23 mouse cellular contexts compared by ENCODE assay signal in the genomic region with DNA sequence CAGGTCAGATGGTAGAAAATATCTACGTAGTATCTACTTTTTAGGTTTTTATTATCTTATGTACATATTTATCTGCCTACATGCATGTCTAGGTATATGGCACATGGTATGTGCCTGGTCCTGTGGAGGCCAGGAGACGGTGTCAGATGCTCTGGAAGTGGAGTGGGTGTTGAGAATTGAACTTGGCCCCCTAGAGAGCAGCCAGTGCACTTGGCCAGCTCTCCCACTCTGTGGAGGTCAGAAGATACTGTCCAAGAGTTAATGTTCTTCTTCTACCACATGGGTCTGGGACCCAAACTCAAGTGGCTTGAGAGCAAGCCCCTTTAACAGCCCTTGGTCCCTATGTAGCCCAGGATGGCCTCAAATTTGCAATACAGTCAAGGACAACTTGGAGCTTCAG. TPM values are rescaled to one million over a fixed set of nuclear protein-coding genes. Genes with fewer than 3 reads are reported as not detected.
DNase-seq lines count a peak whose midpoint lies in the region; ATAC-seq and TF ChIP-seq lines count a peak whose summit lies in the region.
"Had no signal": no experiment of that assay in that cellular context is flagged by ENCODE, and none has a peak within 500 bp of the region (broad histone marks: within the 10 kb centered on the region; RNA-seq: fewer than 3 reads in every experiment).

No protein-coding gene starts in this region.

- H3K4me2 ChIP-seq in embryonic facial prominence, embryonic 13.5 days: no peak overlapping the region
- H3K4me2 ChIP-seq: forebrain, embryonic 13.5 days; forebrain, embryonic 15.5 days had no signal

- peaks cover 52% of the 10 kb centered on the region for H3K36me3 ChIP-seq in embryonic facial prominence, embryonic 13.5 days
- peaks cover 78% of the 10 kb centered on the region for H3K36me3 ChIP-seq in embryonic facial prominence, embryonic 10.5 days (replicated peaks)
- H3K36me3 ChIP-seq in kidney, adult 2 months (ENCODE audit: control insufficient read depth, insufficient read depth, low read length): no peaks in the 10 kb centered on the region; the same call in 1 of the 2 replicates

- no peak for TF ChIP-seq CTCF in kidney, adult 2 months (conservative IDR thresholded peaks at IDR 0.05; ENCODE audit: insufficient read depth, insufficient read length, low read depth, low read length)

- no peak overlapping the region for H3K27ac ChIP-seq in embryonic facial prominence, embryonic 13.5 days
- H3K27ac ChIP-seq in embryonic facial prominence, embryonic 10.5 days (replicated peaks): no peak overlapping the region
- no peak overlapping the region for H3K27ac ChIP-seq in kidney, adult 2 months (ENCODE audit: insufficient read depth, low read depth, low read length)
- H3K27ac ChIP-seq: forebrain, embryonic 13.5 days; forebrain, embryonic 15.5 days had no signal

- ATAC-seq in embryonic facial prominence, embryonic 13.5 days (ENCODE audit: insufficient number of reproducible peaks, insufficient read depth, low FRiP score, low TSS enrichment, low read depth): no peak
- ATAC-seq: activated CD4-positive, CD25-positive, alpha-beta regulatory T cell, adult 4 months; CD4-positive, CD25-positive, alpha-beta regulatory T cell, adult 4 months; forebrain, embryonic 13.5 days; forebrain, embryonic 15.5 days; forebrain, postnatal 0 days; Patski had no signal

- no peaks in the 10 kb centered on the region for H3K27me3 ChIP-seq in embryonic facial prominence, embryonic 13.5 days
- H3K27me3 ChIP-seq in embryonic facial prominence, embryonic 10.5 days (replicated peaks; ENCODE audit: low read depth, poor library complexity, severe bottlenecking): no peaks in the 10 kb centered on the region
- no peaks in the 10 kb centered on the region for H3K27me3 ChIP-seq in kidney, adult 2 months (replicated peaks; ENCODE audit: control insufficient read depth, insufficient read depth, low read length)
- H3K27me3 ChIP-seq: CH12.LX; forebrain, embryonic 13.5 days; forebrain, embryonic 15.5 days; Patski had no signal

- no peaks in the 10 kb centered on the region for H3K9me3 ChIP-seq in embryonic facial prominence, embryonic 13.5 days
- no peaks in the 10 kb centered on the region for H3K9me3 ChIP-seq in embryonic facial prominence, embryonic 10.5 days
- H3K9me3 ChIP-seq: forebrain, embryonic 13.5 days; forebrain, embryonic 15.5 days; G1E had no signal

- no peak for DNase-seq in embryonic facial prominence, embryonic 10.5 days (ENCODE audit: low spot score)
- DNase-seq in kidney, adult 2 months: peak; percentile 61
- no peak for DNase-seq in kidney, postnatal 14 days
- peak; percentile 40 to 53 for DNase-seq in kidney, postnatal 36 days
- no peak for DNase-seq in kidney, adult 18-20 months
- DNase-seq: adrenal gland, adult 8-10 months; adrenal gland, postnatal 14 days; adrenal gland, postnatal 36 days; B cell, adult 2 months; cerebellum, adult 11-12 months; cerebellum, adult 2 months; cerebellum, adult 9-10 months; cerebellum, postnatal 10 days; cerebellum, postnatal 25 days; forebrain, postnatal 0 days had no signal

- H3K4me3 ChIP-seq in embryonic facial prominence, embryonic 13.5 days: no peak overlapping the region
- no peak overlapping the region for H3K4me3 ChIP-seq in embryonic facial prominence, embryonic 10.5 days
- H3K4me3 ChIP-seq in kidney, adult 2 months (ENCODE audit: insufficient read depth, low read depth, low read length): no peak overlapping the region
- H3K4me3 ChIP-seq: forebrain, embryonic 13.5 days; forebrain, embryonic 15.5 days had no signal

- WGBS in embryonic facial prominence, embryonic 13.5 days: 94% methylated on average over 2 of the region's 2 CpGs
- 93% methylated on average over 2 of the region's 2 CpGs for WGBS in embryonic facial prominence, embryonic 10.5 days
- 77% methylated on average over 2 of the region's 2 CpGs for WGBS in kidney, adult 2 months

- H3K4me1 ChIP-seq in embryonic facial prominence, embryonic 13.5 days: peaks cover 14% of the 10 kb centered on the region
- H3K4me1 ChIP-seq in embryonic facial prominence, embryonic 10.5 days: peaks cover 16% of the 10 kb centered on the region
- H3K4me1 ChIP-seq in kidney, adult 2 months (ENCODE audit: control insufficient read depth, insufficient read depth, low read length): peaks cover 25% of the 10 kb centered on the region; the same call in 1 of the 2 replicates

- TF ChIP-seq POLR2A in kidney, adult 2 months (IDR thresholded peaks at IDR 0.05; ENCODE audit: low read depth, low read length): no peak

- H3K9ac ChIP-seq in embryonic facial prominence, embryonic 13.5 days: peak overlapping the region; percentile 12; the same call in 1 of the 2 replicates
- H3K9ac ChIP-seq: forebrain, embryonic 13.5 days; forebrain, embryonic 15.5 days; forebrain, postnatal 0 days had no signal

RNA-seq across cellular contexts. Expression of a gene that starts 3.9 kb away (rescaled TPM):
- 295 and 350 TPM in 2 replicates for polyA plus RNA-seq in embryonic facial prominence, embryonic 13.5 days (2015; fragmentation: Nextera tagmentation; extraction: Ambion mirVana)
- 374 and 377 TPM in 2 replicates for polyA plus RNA-seq in embryonic facial prominence, embryonic 10.5 days (2016; fragmentation: Nextera tagmentation; extraction: Ambion mirVana)
- polyA plus RNA-seq in kidney, adult 2 months (2012; rRNA removed): 172 and 274 TPM in 2 replicates

RNA-seq across cellular contexts. Expression of a gene that starts 11.7 kb away (rescaled TPM):
- polyA plus RNA-seq in embryonic facial prominence, embryonic 13.5 days (2015; fragmentation: Nextera tagmentation; extraction: Ambion mirVana): 52.6 and 60.9 TPM in 2 replicates
- polyA plus RNA-seq in embryonic facial prominence, embryonic 10.5 days (2016; fragmentation: Nextera tagmentation; extraction: Ambion mirVana): 74.5 and 75.6 TPM in 2 replicates
- 12.4 and 14.6 TPM in 2 replicates for polyA plus RNA-seq in kidney, adult 2 months (2012; rRNA removed)

RNA-seq across cellular contexts. Expression of a gene that starts 14.6 kb away (rescaled TPM):
- 7.0 and 7.8 TPM in 2 replicates for polyA plus RNA-seq in embryonic facial prominence, embryonic 13.5 days (2015; fragmentation: Nextera tagmentation; extraction: Ambion mirVana)
- polyA plus RNA-seq in embryonic facial prominence, embryonic 10.5 days (2016; fragmentation: Nextera tagmentation; extraction: Ambion mirVana): 11.5 and 13.4 TPM in 2 replicates
- 5.1 and 6.0 TPM in 2 replicates for polyA plus RNA-seq in kidney, adult 2 months (2012; rRNA removed)

RNA-seq across cellular contexts. Expression of a gene that starts 24.4 kb away (rescaled TPM):
- 17.9 and 18.6 TPM in 2 replicates for polyA plus RNA-seq in embryonic facial prominence, embryonic 13.5 days (2015; fragmentation: Nextera tagmentation; extraction: Ambion mirVana)
- polyA plus RNA-seq in embryonic facial prominence, embryonic 10.5 days (2016; fragmentation: Nextera tagmentation; extraction: Ambion mirVana): 7.6 and 10.2 TPM in 2 replicates
- 5.7 and 8.1 TPM in 2 replicates for polyA plus RNA-seq in kidney, adult 2 months (2012; rRNA removed)
- polyA plus RNA-seq: G1E had no signal

RNA-seq across cellular contexts. Expression of a gene that starts 26.4 kb away (rescaled TPM):
- 29.6 and 32.3 TPM in 2 replicates for polyA plus RNA-seq in embryonic facial prominence, embryonic 13.5 days (2015; fragmentation: Nextera tagmentation; extraction: Ambion mirVana)
- polyA plus RNA-seq in embryonic facial prominence, embryonic 10.5 days (2016; fragmentation: Nextera tagmentation; extraction: Ambion mirVana): 33.4 and 36.1 TPM in 2 replicates
- polyA plus RNA-seq in kidney, adult 2 months (2012; rRNA removed): 177 and 182 TPM in 2 replicates

Comparison
In these comparisons a context has a peak if more than half of its experiments do, and no peak if none do; other contexts are left out.
1. DNase-seq: peak in kidney, adult 2 months (single experiment) and kidney, postnatal 36 days (2 of 2); none in embryonic facial prominence, embryonic 10.5 days (single experiment), kidney, postnatal 14 days (single experiment) and kidney, adult 18-20 months (single experiment).